Mouse (Mus musculus) midbrain, postnatal 0 days (tissue): ENCODE results near the gene Sec14l2. TPM values are rescaled to one million over a fixed set of nuclear protein-coding genes. Genes with fewer than 3 reads are reported as not detected.
A peak's percentile ranks its signal among the peaks of the same experiment; 100 is the strongest.

Experiments
- ATAC-seq: fragments of 200-750 bp; cut with Nextera tagmentation; 2 replicates; pipeline ENCODE4 v1.8.0; 2017; ENCODE audit warnings: moderate number of reproducible peaks, mild to moderate bottlenecking, moderate TSS enrichment, moderate library complexity; ENCODE audit not compliant: low FRiP score
- DNase-seq: peaks from one replicate; pipeline ENCODE4 v3.0.0-alpha.2; 2015; ENCODE audit warnings: low spot score
- H3K27ac ChIP-seq: fragments of 300-500 bp; sonication (generic); 2 replicates; pipeline ENCODE4 v1.5.1; 2014; ENCODE audit warnings: low read depth, mild to moderate bottlenecking, low read length, mixed read lengths
- H3K27me3 ChIP-seq: fragments of 300-500 bp; sonication (generic); 2 replicates; pipeline ENCODE4 v1.6.1; 2014; ENCODE audit warnings: low read length, control low read depth, mixed read lengths; ENCODE audit not compliant: insufficient read depth
- H3K36me3 ChIP-seq: fragments of 300-500 bp; sonication (generic); 2 replicates; pipeline ENCODE4 v1.6.1; 2014; ENCODE audit warnings: low read length, control low read depth, mixed read lengths; ENCODE audit not compliant: insufficient read depth
- H3K4me1 ChIP-seq: fragments of 300-500 bp; sonication (generic); 2 replicates; pipeline ENCODE4 v1.6.1; 2014; ENCODE audit warnings: mild to moderate bottlenecking, control low read depth, antibody characterized with exemption, low read length, mixed read lengths; ENCODE audit not compliant: insufficient read depth
- H3K4me2 ChIP-seq: fragments of 300-500 bp; sonication (generic); 2 replicates; pipeline ENCODE4 v1.6.1; 2014; ENCODE audit warnings: low read depth, mild to moderate bottlenecking, low read length, mixed read lengths; ENCODE audit not compliant: poor library complexity, severe bottlenecking
- H3K4me3 ChIP-seq: fragments of 300-500 bp; sonication (generic); 2 replicates; pipeline ENCODE4 v1.5.1; 2014; ENCODE audit warnings: low read depth, mild to moderate bottlenecking, low read length, moderate library complexity
- H3K9ac ChIP-seq: fragments of 300-500 bp; sonication (generic); replicated peaks from 2 replicates; pipeline ENCODE4 v1.6.1; 2014; ENCODE audit warnings: mild to moderate bottlenecking, low read length, moderate library complexity, mixed read lengths; ENCODE audit not compliant: poor library complexity, severe bottlenecking
- H3K9me3 ChIP-seq: fragments of 300-500 bp; sonication (generic); 2 replicates; pipeline ENCODE4 v1.6.1; 2016; ENCODE audit warnings: low read length, control low read depth
- CTCF ChIP-seq: IDR thresholded peaks from 2 replicates; pipeline ENCODE4 v1.5.1; 2016; ENCODE audit warnings: antibody characterized with exemption, mild to moderate bottlenecking
- WGBS: fragments of 180-500 bp; shearing (Covaris S2); extraction: QIAGEN DNeasy Blood & Tissue Kit; methylation state at CpG from one replicate; pipeline ENCODE4 v1.1.7; 2014; 5-methylcytosine and 5-hydroxymethylcytosine counted together
- polyA plus RNA-seq: library from polyadenylated mRNA; unstranded; fragments of >200 nt; fragmentation: Nextera tagmentation; extraction: Ambion mirVana; gene quantifications from 2 replicates; pipeline ENCODE4 v1.2.1, GENCODE M21; 2015
- total RNA-seq: library from RNA; depleted of rRNA; stranded (reverse); fragments of >200 nt; gene quantifications from 2 replicates; pipeline ENCODE4 v1.2.3, GENCODE M21; 2014

The Sec14l2 gene
- total and polyA plus RNA-seq, 2 experiments from 2014 or later = 5.5 to 13.2 TPM

DNA sequence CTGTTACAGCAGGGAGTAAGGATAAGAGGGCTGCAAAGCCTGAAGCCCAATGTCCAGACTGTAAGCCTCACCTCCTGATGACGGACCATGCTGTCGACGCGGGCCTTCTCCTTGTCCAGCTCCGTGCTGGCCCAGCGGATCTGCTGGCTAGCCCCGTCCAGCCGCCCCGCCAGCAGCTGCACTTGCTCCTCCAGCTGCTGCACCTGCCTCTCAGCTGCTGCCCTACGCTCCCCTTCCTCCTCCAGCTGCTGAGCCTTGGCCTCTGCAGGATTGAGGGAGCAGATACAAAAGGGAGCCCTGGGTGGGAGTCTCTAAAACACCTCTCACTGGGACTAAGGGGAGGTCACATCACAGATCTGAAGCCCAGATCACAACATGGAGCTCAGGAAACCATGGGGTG lies 23.9 kb upstream of the Sec14l2 start:
- Histone ChIP-seq H3K27ac (no peak overlapping the region), H3K36me3 (peaks cover 35% of the 10 kb centered on the region), H3K4me2 (no peak overlapping the region), H3K4me1 (no peaks in the 10 kb centered on the region), H3K27me3 (no peaks in the 10 kb centered on the region), H3K9ac (no peak overlapping the region), H3K9me3 (no peaks in the 10 kb centered on the region), H3K4me3 (no peak overlapping the region)
- DNase-seq (no peak), ATAC-seq (no peak)
- WGBS = 81% methylated on average over 10 of the region's 10 CpGs
- TF ChIP-seq CTCF = no peak

DNA sequence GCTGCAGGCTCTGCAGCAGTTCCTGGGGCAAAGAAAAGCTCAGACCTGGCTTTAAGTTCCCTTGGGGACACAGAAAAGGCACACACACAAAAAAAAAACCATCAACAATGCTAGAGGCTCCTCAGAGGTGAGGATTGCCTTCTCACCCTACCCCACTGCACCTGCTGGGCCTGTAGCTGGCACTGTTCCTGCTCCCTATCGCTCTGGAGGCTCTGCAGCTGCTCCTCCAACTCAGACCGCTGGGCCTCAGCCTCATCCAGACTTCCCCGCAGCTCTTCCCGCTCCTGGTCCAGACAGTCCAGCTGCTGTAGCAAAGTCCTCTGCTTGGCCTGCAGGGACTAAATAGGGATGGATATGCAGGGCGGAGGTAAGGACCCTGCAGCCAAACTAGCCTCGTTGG lies 23.2 kb upstream of the Sec14l2 start:
- TF ChIP-seq CTCF = no peak
- 80% methylated on average over 6 of the region's 6 CpGs for WGBS
- H3K36me3 ChIP-seq = peaks cover 34% of the 10 kb centered on the region
- no peaks in the 10 kb centered on the region for H3K27me3 ChIP-seq
- no peak for ATAC-seq
- no peaks in the 10 kb centered on the region for H3K9me3 ChIP-seq
- no peaks in the 10 kb centered on the region for H3K4me1 ChIP-seq
- DNase-seq = no peak
- H3K9ac ChIP-seq = no peak overlapping the region
- H3K27ac ChIP-seq = no peak overlapping the region
- no peak overlapping the region for H3K4me3 ChIP-seq
- H3K4me2 ChIP-seq = no peak overlapping the region

DNA sequence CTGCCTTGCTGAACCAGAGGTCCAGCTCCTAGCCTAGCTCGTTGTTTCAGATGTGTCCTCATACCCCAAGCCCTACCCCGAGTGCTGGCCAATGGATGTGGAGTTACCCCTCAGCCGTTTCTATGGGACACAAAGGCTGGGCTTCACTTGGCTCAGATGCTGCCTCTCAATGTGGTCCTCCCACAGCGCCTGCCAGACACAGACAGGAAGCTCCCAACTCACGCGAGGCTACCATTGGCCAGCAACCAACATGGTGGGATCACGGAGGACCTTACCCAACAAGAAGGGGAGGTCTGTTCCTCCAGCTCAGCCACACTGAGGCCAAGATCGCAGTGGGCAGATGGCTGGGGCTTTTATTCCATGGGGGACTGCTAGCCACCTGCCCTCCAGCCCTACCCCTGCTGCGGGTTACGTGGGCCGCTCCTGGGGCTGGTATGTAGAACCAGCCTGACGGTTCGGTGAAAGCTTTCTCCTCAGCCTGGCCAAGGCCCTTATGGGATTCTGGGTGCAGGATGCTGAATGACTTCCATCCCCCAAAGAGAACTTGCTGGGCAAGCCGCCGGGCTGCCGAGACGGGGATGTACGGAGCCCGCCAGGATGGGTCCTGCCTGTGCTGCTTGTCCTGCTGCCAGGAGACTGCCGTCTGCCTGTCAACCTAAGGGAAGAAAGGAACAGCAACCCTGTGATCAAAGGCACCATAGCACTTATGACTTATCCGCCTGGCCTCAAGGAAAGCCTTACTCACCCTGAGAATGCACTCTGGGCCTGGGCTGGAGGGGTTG lies 20.3 kb upstream of the Sec14l2 start:
- no peaks in the 10 kb centered on the region for H3K27me3 ChIP-seq
- no peaks in the 10 kb centered on the region for H3K4me1 ChIP-seq
- DNase-seq = peak; percentile 82
- no peaks in the 10 kb centered on the region for H3K9me3 ChIP-seq
- H3K36me3 ChIP-seq = peaks cover 47% of the 10 kb centered on the region
- TF ChIP-seq CTCF = no peak
- no peak overlapping the region for H3K4me3 ChIP-seq
- H3K9ac ChIP-seq = no peak overlapping the region
- H3K4me2 ChIP-seq = no peak overlapping the region
- peak; percentile 70 for ATAC-seq
- WGBS = 86% methylated on average over 21 of the region's 21 CpGs
- 0 out of 2 replicates have a peak overlapping the region, but pooled peaks have one; percentile 47 for H3K27ac ChIP-seq

DNA sequence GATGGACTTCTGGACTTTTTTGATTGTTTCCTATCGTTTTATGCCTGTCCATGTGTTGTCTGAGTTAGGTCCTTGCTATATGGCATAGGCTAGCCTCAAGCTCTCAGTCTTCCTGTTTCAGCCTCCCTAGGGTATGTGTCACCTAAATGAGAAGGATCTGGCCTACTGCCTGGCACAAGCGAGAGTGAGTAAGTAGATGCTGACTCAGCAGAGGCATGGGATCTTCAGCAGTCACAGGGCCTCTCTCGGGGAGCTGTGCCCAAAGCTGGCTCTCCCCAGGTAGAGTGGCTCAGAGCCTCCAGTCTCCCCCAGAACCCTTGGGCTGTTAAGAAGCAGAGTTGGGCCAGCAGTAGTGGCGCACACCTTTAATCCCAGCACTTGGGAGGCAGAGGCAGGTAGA lies 19.1 kb upstream of the Sec14l2 start:
- Histone ChIP-seq H3K4me1 (no peaks in the 10 kb centered on the region), H3K27me3 (no peaks in the 10 kb centered on the region), H3K9me3 (no peaks in the 10 kb centered on the region), H3K4me3 (no peak overlapping the region), H3K36me3 (peaks cover 55% of the 10 kb centered on the region), H3K9ac (no peak overlapping the region), H3K4me2 (no peak overlapping the region), H3K27ac (no peak overlapping the region)
- TF ChIP-seq CTCF = no peak
- DNase-seq (no peak), ATAC-seq (no peak)
- WGBS = 95% methylated on average over 4 of the region's 4 CpGs

DNA sequence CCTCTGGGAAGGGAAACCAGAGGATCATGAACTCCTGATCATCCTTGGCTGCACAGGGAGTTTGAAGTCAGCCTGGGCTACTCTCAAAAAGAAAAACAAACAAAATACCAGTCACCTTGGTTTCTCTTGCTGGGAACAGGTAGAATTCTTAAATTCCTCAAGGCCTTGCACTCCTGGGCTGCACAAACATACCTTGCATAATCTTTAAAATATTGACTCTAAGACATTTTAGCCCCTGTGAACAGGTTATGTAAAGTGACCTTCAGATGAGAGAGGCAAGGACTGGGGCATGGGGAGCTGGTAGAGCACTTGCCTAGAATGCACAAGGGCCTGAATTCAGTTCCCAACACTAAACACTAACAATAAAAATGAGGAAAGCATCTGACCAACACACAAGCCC lies 18.3 kb upstream of the Sec14l2 start:
- H3K4me3 ChIP-seq = no peak overlapping the region
- H3K27me3 ChIP-seq = no peaks in the 10 kb centered on the region
- H3K27ac ChIP-seq = no peak overlapping the region
- no peak overlapping the region for H3K9ac ChIP-seq
- DNase-seq (no peak), ATAC-seq (no peak)
- no peak overlapping the region for H3K4me2 ChIP-seq
- H3K9me3 ChIP-seq = no peaks in the 10 kb centered on the region
- TF ChIP-seq CTCF = no peak
- H3K36me3 ChIP-seq = peaks cover 52% of the 10 kb centered on the region
- H3K4me1 ChIP-seq = peaks cover 7% of the 10 kb centered on the region; the same call in 1 of the 2 replicates

DNA sequence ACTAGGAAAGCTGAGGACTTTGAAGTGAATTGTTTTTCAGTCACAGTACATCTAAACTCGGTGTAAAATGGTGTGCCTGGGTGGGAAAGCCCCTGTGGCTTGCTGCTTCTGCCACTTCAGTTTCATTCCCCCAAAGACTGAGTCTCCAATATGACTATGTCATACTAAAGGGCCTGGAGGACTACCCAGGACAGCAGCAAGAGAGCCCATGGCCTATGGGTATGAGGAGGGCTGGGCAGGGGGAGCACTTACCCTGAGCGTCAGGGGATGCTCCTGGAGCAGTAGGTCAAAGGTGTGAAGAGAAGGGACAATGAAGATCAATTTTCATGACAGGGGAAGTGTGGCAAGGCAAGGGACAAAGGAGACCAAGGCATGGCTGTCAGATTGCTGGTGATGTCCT lies 15.7 kb upstream of the Sec14l2 start:
- no peak for ATAC-seq
- peaks cover 47% of the 10 kb centered on the region for H3K36me3 ChIP-seq
- H3K9ac ChIP-seq = no peak overlapping the region
- H3K4me2 ChIP-seq = no peak overlapping the region
- H3K27me3 ChIP-seq = no peaks in the 10 kb centered on the region
- TF ChIP-seq CTCF = no peak
- H3K4me3 ChIP-seq = no peak overlapping the region
- no peak for DNase-seq
- no peak overlapping the region for H3K27ac ChIP-seq
- peaks cover 9% of the 10 kb centered on the region; the same call in 1 of the 2 replicates for H3K4me1 ChIP-seq
- no peaks in the 10 kb centered on the region for H3K9me3 ChIP-seq
- WGBS = 78% methylated on average over 2 of the region's 2 CpGs
